Mouse (Mus musculus) frontal cortex, postnatal 36 days (tissue): ENCODE results near the gene Prrt1.

Experiments
- DNase-seq, 2 experiments: peaks; one replicate each; pipeline ENCODE4 v3.0.0; 2022; ENCODE audit warnings: low spot score in 2 of 2

Gene Prrt1

DNA sequence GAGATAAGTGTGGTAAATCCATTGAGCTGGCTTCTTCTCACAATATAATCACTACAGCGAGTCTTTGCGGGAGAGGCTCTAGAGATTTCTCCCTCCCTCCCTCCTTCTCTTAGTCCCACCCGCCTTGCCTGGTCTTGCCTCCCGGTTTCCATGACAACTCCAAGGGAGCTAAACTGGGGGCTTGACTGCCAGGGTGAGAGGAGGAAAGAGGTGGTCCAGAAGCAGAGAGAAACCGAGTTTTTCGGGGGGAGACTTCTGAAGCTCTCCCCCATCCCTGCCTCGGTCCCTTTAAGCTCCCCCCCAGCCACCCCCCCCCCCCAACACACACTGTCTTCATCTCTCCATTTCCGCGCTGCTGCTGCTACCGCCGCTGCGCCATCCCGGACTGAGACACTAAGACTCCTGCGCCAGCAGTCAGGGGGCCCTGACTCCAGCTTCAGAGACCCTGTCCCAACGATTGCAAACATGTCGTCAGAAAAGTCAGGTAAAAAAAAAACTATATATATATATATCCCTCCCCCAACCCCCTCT, at the start of gene Prrt1:
Gene Prrt1 (plus strand): TSS at position 313 of the 531 bp plus-strand sequence.
- peak; percentile 68 to 71 for DNase-seq

- DNase-seq, result no peak
Observed at GRCm38 (mm10) chr17:34582528-34582927, 46.8 kb upstream of the Prrt1 start.

GRCm38 (mm10) chr17:34583397-34583796, 45.9 kb upstream of the Prrt1 start:
- no peak for DNase-seq

DNA sequence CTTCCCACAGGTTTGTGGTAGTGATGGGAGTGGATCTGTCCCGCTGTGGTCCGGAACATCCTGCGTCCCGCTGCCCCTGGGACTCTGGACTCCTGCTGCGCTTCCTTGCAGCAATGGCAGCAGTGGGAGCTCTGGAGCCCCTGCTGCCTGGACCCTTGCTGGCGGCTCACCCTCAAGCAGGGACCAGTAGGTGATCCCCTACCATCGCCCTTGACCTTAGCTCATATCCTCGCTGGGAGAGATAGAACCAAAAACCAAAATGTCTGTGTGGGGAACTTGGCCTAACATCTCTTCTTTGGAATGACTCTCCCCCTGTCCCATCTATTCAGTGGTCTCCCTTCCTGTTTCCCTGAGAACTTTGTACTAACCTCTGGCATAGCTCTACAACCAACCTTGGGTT, 45.5 kb upstream of the Prrt1 start:
- DNase-seq, result no peak

DNA sequence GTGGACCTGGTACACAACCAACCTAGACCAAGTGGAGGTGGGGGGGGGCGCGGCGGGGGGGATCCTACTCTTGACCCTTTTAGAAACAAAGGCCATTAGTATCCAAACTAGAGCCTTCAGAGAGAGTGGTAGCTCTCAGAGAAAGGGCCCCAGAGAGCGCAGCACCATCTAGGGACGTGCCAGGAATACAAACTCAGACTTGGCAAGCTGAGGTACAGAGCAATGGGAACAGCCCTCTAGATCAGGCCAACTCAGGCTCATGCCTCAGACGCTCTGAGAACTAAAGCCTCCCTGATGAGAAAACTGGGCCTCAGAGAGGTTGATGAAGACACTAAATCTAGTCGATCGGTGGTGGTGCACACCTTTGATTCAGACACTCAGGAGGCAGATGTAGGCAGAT, 44.2 kb upstream of the Prrt1 start:
- no peak for DNase-seq

DNA sequence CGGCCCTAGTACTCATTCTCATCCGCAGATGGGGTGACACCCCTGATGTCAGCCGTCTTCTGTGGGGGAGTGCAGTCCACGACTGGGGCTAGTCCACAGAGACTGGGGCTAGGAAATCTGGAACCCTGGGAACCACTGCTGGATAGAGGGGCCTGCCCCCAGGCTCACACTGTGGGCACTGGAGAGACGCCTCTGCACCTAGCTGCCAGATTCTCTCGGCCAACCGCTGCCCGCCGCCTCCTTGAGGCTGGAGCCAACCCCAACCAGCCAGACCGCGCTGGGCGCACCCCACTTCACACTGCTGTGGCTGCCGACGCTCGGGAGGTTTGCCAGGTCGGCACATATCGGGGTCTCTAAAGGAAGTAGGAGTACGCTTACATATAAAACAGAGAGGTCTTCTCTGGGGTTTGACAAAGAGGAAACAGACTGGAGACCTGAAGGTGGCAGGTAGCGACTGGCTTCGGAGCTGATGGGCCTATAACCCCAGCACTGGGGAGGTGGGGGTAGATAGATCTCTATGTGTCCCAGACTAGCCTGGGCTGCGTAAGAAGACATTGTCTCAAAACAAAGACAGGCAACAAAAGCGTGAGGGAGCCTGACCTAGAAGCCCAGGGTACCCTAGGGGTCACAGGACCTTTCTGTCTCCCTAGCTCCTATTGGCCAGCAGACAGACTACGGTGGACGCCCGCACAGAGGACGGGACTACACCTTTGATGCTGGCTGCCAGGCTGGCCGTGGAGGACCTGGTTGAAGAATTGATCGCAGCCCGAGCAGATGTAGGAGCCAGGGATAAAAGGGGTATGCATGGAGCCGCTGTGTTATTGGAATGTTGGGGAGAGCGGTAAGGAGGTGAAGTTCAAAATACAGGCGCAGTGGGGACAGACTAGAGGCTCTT, 43.2 kb upstream of the Prrt1 start:
- no peak for DNase-seq

GRCm38 (mm10) chr17:34586796-34587422, 42.4 kb upstream of the Prrt1 start:
- peak; percentile 85 to 87 for DNase-seq

DNA sequence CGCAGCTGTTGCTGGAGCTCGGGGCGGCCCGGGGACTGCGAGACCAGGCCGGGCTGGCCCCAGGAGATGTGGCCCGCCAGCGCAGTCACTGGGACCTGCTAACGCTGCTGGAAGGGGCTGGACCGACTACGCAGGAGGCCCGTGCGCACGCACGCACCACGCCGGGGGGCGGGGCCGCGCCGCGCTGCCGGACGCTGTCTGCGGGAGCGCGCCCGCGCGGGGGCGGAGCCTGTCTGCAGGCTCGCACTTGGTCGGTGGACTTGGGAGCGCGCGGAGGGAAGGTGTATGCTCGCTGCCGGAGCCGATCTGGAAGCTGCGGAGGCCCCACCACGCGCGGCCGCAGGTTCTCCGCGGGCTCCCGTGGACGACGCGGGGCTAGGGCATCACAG, 41.9 kb upstream of the Prrt1 start:
- peak; percentile 97 to 99 for DNase-seq

DNA sequence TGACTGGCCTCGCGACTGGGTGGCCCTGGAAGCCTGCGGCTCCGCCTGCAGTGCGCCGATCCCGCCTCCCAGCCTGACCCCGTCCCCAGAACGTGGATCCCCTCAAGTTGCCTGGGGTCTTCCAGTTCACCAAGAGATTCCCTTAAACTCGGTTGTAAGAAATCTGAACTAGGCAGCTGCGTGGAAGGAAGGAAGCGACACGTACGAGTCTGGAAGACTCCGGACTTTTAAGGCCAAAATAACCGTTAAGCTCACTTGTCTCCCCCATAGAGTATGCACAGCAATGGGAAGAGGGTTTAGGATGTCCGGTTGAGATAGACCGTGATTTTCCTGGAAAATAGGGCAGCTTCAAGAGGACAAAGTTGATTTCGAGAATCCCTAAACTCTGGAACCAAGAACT, 41.5 kb upstream of the Prrt1 start:
- DNase-seq, result no peak

DNA sequence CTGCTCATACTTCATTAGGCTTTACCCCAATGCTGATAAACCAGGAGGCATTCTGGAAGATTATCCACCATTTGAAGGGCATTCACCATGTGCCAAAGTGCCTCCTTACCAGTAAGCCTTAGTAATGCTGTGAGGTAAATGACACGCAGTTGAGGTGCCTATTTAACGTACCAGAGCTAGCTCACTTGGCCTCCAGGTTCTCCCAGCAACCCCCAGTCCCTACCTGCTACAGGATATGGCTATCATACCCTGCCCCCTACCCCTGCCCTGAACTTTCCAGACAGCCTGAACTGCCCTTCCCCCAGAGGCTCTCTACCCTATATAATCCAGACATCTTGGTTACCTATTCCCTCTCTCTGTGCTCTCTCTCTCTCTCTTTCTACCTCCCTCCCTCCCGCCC, 40.6 kb upstream of the Prrt1 start:
- DNase-seq, result no peak

DNA sequence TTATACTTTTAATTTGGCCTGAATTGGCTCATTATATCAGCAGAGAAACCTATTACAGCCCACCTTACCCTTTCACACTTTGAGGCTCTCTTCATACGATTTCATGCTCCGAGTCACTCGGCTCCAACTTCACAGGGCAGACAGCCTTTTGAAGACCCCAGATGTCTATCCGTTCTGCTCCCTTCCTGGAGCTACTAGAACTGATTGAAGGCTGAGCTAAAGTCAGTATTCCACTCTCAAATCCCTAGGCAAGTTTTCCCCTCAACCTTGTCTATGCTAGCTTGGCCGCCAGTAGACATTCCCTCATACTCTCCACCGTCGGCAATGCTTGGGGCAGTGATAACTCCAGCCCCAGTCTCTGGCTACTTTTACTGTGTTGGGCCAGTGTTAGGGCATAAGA, 40.1 kb upstream of the Prrt1 start:
- no peak for DNase-seq

- DNase-seq, result no peak
Observed at GRCm38 (mm10) chr17:34589681-34590101, 39.6 kb upstream of the Prrt1 start, which contains the start of gene Gpsm3. TSS of gene Gpsm3 (plus strand) at chr17:34589806.

DNA sequence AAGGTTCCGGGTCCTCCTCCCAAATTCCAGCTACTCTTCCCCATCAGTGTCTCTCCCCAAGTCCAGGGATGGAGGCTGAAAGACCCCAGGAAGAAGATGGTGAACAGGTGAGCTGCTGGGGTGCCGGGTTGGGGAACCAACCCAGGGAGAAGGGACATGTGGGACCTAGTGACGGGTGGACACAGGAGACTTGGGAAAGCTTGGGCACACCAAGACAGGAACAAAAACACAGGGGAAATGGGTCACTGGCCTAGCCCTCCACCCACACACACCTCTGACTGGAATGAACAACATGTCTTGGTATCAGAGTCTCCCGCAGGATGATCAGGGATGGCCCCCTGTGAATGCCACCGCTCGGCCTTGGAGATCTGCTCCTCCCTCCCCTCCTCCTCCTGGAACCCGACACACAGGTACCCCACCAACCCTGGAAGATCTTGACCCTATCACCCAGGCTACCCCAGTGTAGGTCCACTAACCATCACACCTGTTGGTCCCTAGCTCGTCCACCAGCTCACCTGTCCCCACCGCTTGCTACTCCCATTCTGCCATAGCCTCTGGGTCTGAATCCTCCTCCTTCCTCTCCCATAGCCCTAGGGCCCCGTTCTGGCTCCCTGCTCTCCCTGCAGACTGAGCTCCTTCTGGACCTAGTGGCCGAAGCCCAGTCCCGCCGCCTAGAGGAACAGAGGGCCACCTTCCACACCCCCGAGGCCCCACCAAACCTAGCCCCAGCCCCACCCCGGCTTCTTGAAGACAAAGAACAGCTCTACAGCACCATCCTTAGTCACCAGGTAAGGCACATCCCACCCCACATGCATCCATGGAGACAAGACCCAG, 39.0 kb upstream of the Prrt1 start:
- DNase-seq, result no peak

DNA sequence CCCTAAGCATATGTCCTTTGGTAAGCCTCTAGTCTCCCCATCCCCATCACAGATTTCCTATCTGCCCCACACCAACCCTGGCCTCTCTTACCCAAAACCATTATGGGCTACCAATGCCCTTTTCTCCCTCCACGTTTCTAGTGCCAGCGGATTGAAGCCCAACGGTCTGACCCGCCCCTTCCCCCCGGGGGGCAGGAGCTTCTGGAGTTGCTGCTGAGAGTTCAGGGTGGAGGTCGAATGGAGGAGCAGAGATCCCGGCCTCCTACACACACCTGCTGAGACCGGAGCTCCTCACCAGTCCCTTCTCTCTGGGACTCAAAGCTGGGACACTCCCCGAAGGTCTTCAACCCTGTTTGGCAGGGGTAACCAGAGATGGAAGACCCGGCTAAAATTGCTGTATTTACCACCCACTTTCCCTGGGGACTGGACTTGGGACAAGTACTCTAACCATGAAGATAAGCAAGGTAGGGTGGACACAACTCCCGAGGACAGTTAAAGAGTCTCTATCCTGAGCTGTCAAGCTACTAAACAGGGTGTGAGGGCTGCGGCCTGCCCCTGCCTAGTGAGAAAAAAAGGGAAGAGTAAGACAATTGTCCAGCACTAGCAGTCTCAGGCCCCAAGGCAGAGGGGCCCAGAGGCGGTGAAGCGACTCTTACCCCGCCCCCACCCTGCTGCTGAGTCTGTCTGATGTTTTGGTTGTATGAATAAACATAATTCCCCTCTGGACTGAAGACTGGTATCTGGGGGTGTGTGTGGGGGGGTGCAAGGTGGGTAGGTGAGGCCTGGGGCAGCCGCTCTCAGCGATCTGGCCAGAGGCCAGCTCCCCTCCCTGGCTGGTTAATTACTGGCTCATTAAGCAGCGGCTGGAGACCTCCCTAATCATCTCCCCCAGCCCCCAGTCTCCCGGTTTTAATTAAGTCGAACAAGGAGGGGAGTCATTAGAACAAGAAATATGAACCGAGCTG, 38.0 kb upstream of the Prrt1 start, which contains the start of gene Pbx2:
Gene Pbx2 (plus strand): TSS at position 238 of the 965 bp plus-strand sequence.
- peak in 1 of 2 experiments; percentile 21 for DNase-seq

- peak; percentile 56 to 74 for DNase-seq
Observed at GRCm38 (mm10) chr17:34591994-34592375, 37.3 kb upstream of the Prrt1 start.

DNA sequence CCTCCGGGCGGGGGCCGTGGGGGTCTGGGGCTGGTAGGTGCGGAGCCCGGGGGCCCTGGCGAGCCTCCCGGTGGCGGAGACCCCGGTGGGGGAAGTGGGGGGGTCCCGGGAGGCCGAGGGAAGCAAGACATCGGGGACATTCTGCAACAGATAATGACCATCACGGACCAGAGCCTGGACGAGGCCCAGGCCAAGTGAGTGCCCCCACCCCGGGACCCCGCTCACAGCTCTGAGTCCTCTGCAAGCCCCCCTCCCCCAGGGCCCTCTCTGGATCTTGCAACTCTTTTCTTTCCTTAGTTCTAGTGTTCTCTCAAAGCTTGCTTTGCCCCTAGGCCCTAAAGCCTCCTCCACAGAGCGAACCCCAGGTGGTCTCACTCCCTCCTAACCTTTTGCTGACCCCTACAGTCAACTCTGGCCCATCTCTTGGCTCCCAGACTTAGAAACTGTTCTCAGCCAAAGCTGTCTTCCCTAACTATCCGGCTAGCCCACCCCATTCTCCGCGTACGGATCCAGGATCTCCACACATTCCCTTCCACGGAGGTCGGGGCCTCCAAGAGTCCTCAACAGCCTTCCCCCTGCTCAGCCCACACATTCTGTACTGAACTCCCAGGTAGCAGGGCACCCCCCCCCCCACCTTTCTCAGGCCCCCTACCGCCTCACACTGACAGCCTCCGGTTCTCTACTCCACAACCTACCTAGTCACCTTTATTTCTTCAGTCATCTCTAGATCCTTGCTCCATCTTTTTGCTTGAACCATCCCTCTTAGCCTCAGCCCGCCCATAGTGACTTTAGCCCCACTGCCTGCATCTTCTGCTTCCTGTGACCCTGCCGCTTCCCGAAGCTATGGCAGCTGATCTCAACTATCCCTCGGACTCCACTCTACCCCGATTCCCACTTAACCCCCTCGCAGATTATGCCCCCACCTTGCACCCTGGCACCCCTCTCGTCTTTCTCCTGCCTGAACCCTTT, 36.5 kb upstream of the Prrt1 start:
- peak; percentile 24 to 37 for DNase-seq

- no peak for DNase-seq
Observed at GRCm38 (mm10) chr17:34593752-34594525, 35.4 kb upstream of the Prrt1 start.

- no peak for DNase-seq
Observed at GRCm38 (mm10) chr17:34596098-34596497, 33.2 kb upstream of the Prrt1 start.
